Mouse (Mus musculus): ENCODE results near the gene Zfp777.

- TF ChIP-seq CTCF (conservative IDR thresholded peaks at IDR 0.05; ENCODE audit: low read length) (no peak), POU5F1 (IDR thresholded peaks at IDR 0.05; ENCODE audit: borderline replicate concordance, low read length) (no peak)
These were observed 27.0 kb downstream of the Zfp777 start for GRCm38 (mm10) chr6:48021678-48022077.

Data from E14TG2a.4 (cell line).